Comparison of ENCODE assay signal across 10 mouse cellular contexts in the genomic region with DNA sequence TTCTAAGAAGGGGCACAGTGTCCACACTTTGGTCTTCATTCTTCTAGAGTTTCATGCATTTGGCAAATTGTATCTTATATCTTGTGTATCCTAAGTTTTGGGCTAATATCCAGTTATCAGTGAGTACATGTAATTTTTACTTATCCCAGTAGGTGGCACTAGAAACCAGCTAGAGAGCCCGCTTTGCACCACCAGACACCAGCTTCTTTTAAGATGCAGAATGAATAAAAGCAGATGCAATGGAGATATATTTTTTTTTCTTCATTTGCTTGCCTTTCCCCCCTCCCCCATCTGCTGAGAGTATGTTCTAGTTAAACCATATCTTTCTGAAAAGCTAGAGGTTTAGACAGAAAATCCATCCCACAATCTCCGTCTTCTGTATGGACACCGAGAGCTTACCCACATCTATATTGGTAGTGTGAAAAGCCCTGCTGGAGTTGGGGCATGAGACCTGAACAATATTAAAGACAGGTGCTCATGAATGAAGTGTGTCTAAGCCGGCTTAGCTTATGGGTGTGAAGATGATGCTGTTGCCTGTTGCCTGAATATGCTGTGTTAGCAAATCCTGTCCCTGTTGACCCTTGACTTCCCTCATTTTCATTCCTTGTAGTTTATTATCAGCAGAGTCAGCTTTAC. TPM values are rescaled to one million over a fixed set of nuclear protein-coding genes. Genes with fewer than 3 reads are reported as not detected.
DNase-seq lines count a peak whose midpoint lies in the region; ATAC-seq lines count a peak whose summit lies in the region.
"Had no signal": no experiment of that assay in that cellular context is flagged by ENCODE, and none has a peak within 500 bp of the region (broad histone marks: within the 10 kb centered on the region; RNA-seq: fewer than 3 reads in every experiment).

No protein-coding gene starts in this region.

- 60% methylated on average over 4 of the region's 4 CpGs for WGBS in large intestine, adult 2 months

- peak; percentile 12 for DNase-seq in adrenal gland, adult 2 months
- DNase-seq in adrenal gland, adult 8-10 months: no peak
- DNase-seq in layer of hippocampus, adult 11-12 months (ENCODE audit: low spot score): peak; percentile 54
- DNase-seq in layer of hippocampus, postnatal 25 days (ENCODE audit: extremely low spot score in 1 of 2, low spot score in 1 of 2): no peak
- DNase-seq in c-Kit-positive CD71-positive TER-119-positive erythroid progenitor cells, embryonic 14.5 days (ENCODE audit: low spot score): peak; percentile 3
- DNase-seq in large intestine, adult 2 months (ENCODE audit: low read depth, low spot score): peak; percentile 0
- no peak for DNase-seq in natural killer cell, adult 2 months (ENCODE audit: low spot score in 2 of 2)

- ATAC-seq in erythroid progenitor cell, adult 5-6 weeks (replicated peaks; ENCODE audit: low FRiP score, poor library complexity, severe bottlenecking): no peak

RNA-seq across cellular contexts. Expression of gene Nell1, which starts 21.0 kb away (rescaled TPM):
- total RNA-seq in adrenal gland, adult 2 months (2021): under 1 TPM; 0.49 to 0.59 TPM
- polyA plus RNA-seq in adrenal gland, adult 2 months (2012; rRNA removed): 0.27 and 0.33 TPM in 2 replicates
- total RNA-seq in adrenal gland, adult 8-10 months (2022): under 1 TPM; 0.18 to 0.49 (median 0.35) TPM
- total RNA-seq in layer of hippocampus, postnatal 25 days (2021): 10 to 100 TPM; 50.5 to 50.6 TPM
- 0.38 and 0.73 TPM in 2 replicates for polyA plus RNA-seq in large intestine, adult 2 months (2012; rRNA removed)
- total RNA-seq in erythroid progenitor cell, adult 5-6 weeks (2015; ENCODE audit: low replicate concordance): not detected in 2 replicates
- not detected in 2 replicates for total RNA-seq in erythroid progenitor cell, adult 5-6 weeks (2017; ENCODE audit: low replicate concordance)
- polyA plus RNA-seq: C2C12 had no signal

RNA-seq across cellular contexts. Expression of gene Slc6a5, which starts 43.7 kb away (rescaled TPM):
- total RNA-seq in adrenal gland, adult 2 months (2021): 1 to 10 TPM; 1.3 to 2.2 TPM
- polyA plus RNA-seq in adrenal gland, adult 2 months (2012; rRNA removed): 3.1 and 3.3 TPM in 2 replicates
- total RNA-seq in adrenal gland, adult 8-10 months (2022): 1 to 10 TPM; 4.3 to 7.0 (median 4.9) TPM
- total RNA-seq in layer of hippocampus, postnatal 25 days (2021): under 1 TPM in 1 of 2 experiments, not detected in 1; 0.19 TPM
- polyA plus RNA-seq in large intestine, adult 2 months (2012; rRNA removed): not detected in 2 replicates
- not detected in 2 replicates for total RNA-seq in erythroid progenitor cell, adult 5-6 weeks (2015; ENCODE audit: low replicate concordance)
- total RNA-seq in erythroid progenitor cell, adult 5-6 weeks (2017; ENCODE audit: low replicate concordance): not detected in 2 replicates
- polyA plus RNA-seq: C2C12; embryonic facial prominence, embryonic 15.5 days had no signal

Comparison
In these comparisons a context has a peak if more than half of its experiments do, and no peak if none do; other contexts are left out.
1. DNase-seq: peak in adrenal gland, adult 2 months (single experiment), layer of hippocampus, adult 11-12 months (single experiment), c-Kit-positive CD71-positive TER-119-positive erythroid progenitor cells, embryonic 14.5 days (single experiment) and large intestine, adult 2 months (single experiment); none in adrenal gland, adult 8-10 months (single experiment), layer of hippocampus, postnatal 25 days (0 of 2) and natural killer cell, adult 2 months (0 of 2).
2. RNA of gene Nell1, which starts 21.0 kb away (total RNA-seq): 50.5 to 50.6 TPM in layer of hippocampus, postnatal 25 days; 0.49 to 0.59 TPM in adrenal gland, adult 2 months, 0.18 to 0.49 TPM in adrenal gland, adult 8-10 months and not detected in erythroid progenitor cell, adult 5-6 weeks; every median in the first group is over 10 times any median in the second.